Mouse (Mus musculus) lung, postnatal 0 days (tissue): ENCODE results near the gene Ints6l.
"Not testable (repeated sequence)": the region's sequence is repeated elsewhere in the genome, so short reads cannot be mapped to it uniquely, and the experiment has no call there.

Experiments
- CTCF ChIP-seq: IDR thresholded peaks from 2 replicates; pipeline ENCODE4 v1.5.1; 2016; ENCODE audit warnings: antibody characterized with exemption, mild to moderate bottlenecking
- EP300 ChIP-seq: IDR thresholded peaks from 2 replicates; pipeline ENCODE4 v1.6.1; 2016; ENCODE audit warnings: antibody characterized with exemption, mild to moderate bottlenecking, control low read depth

- TF ChIP-seq CTCF, EP300: not testable (repeated sequence)
Measured at GRCm38 (mm10) chrX:56524442-56524841, 69.8 kb downstream of the Ints6l start, which contains the start of gene Gm10477.
